13 mouse cellular contexts compared by ENCODE assay signal in genomic region chr2:168055910-168056665, GRCm38 (mm10). TPM values are rescaled to one million over a fixed set of nuclear protein-coding genes. Genes with fewer than 3 reads are reported as not detected.
DNase-seq lines count a peak whose midpoint lies in the region; ATAC-seq and TF ChIP-seq lines count a peak whose summit lies in the region.
"Had no signal": no experiment of that assay in that cellular context is flagged by ENCODE, and none has a peak within 500 bp of the region (broad histone marks: within the 10 kb centered on the region; RNA-seq: fewer than 3 reads in every experiment).

No protein-coding gene starts in this region.

- no peaks in the 10 kb centered on the region; the same call in 1 of the 2 replicates for H3K9me3 ChIP-seq in forebrain, embryonic 10.5 days
- H3K9me3 ChIP-seq in forebrain, embryonic 16.5 days (ENCODE audit: control insufficient read depth, low read length) = no peaks in the 10 kb centered on the region
- peaks cover 2% of the 10 kb centered on the region; the same call in 1 of the 2 replicates for H3K9me3 ChIP-seq in kidney, embryonic 16.5 days (ENCODE audit: low read length)
- H3K9me3 ChIP-seq in intestine, embryonic 15.5 days = no peaks in the 10 kb centered on the region

- no peak for ATAC-seq in forebrain, embryonic 16.5 days
- no peak for ATAC-seq in kidney, embryonic 16.5 days (ENCODE audit: low FRiP score, low TSS enrichment)
- peak; percentile 52 for ATAC-seq in Patski
- ATAC-seq in intestine, embryonic 15.5 days = no peak

- 38% methylated on average over 14 of the region's 14 CpGs for WGBS in forebrain, embryonic 10.5 days
- 49% methylated on average over 14 of the region's 14 CpGs for WGBS in forebrain, embryonic 16.5 days
- 35% methylated on average over 14 of the region's 14 CpGs for WGBS in kidney, embryonic 16.5 days
- 29% methylated on average over 14 of the region's 14 CpGs for WGBS in intestine, embryonic 15.5 days

- no peak for TF ChIP-seq CTCF in Patski (IDR thresholded peaks at IDR 0.05)

- no peak for DNase-seq in forebrain, embryonic 10.5 days (ENCODE audit: extremely low spot score, low spot score)
- DNase-seq in kidney, adult 8-10 months = no peak
- DNase-seq in Patski (ENCODE audit: low read depth, low spot score) = no peak
- no peak for DNase-seq in left cerebral cortex, adult 18-20 months (ENCODE audit: low spot score in 2 of 2)
- no peak for DNase-seq in cerebellum, postnatal 4 days (ENCODE audit: low spot score in 2 of 2)
- DNase-seq: cerebellum, postnatal 10 days; layer of hippocampus, adult 9-11 months; midbrain, embryonic 14.5 days had no signal

- H3K9ac ChIP-seq in forebrain, embryonic 16.5 days (replicated peaks; ENCODE audit: low read depth, low read length) = no peak overlapping the region
- no peak overlapping the region for H3K9ac ChIP-seq in kidney, embryonic 16.5 days (replicated peaks; ENCODE audit: low read length)
- no peak overlapping the region for H3K9ac ChIP-seq in intestine, embryonic 15.5 days
- H3K9ac ChIP-seq: hindbrain, embryonic 14.5 days; liver, embryonic 14.5 days had no signal

- CTCF ChIA-PET in Patski (lab: Charles Lee) = interaction anchor here (1.5 kb wide), 1 partner anchor 19 kb away, joined by 6 read pairs; no protein-coding TSS in a partner anchor

- peak overlapping the region; percentile 54; the same call in 1 of the 2 replicates for H3K27ac ChIP-seq in forebrain, embryonic 10.5 days
- no peak overlapping the region for H3K27ac ChIP-seq in forebrain, embryonic 16.5 days (ENCODE audit: low read length)
- peak overlapping the region; percentile 80 for H3K27ac ChIP-seq in kidney, embryonic 16.5 days (ENCODE audit: low read length)
- peak overlapping the region; percentile 58; the same call in 1 of the 2 replicates for H3K27ac ChIP-seq in intestine, embryonic 15.5 days
- H3K27ac ChIP-seq: hindbrain, embryonic 14.5 days; liver, embryonic 14.5 days had no signal

- in situ Hi-C loops in Patski (cut with MboI; ENCODE audit: low pct_unique_long_range_greater_than_20kb) = no loop called here

- peaks cover 38% of the 10 kb centered on the region for H3K27me3 ChIP-seq in forebrain, embryonic 10.5 days (ENCODE audit: poor library complexity, severe bottlenecking)
- peaks cover 8% of the 10 kb centered on the region for H3K27me3 ChIP-seq in forebrain, embryonic 16.5 days (replicated peaks; ENCODE audit: control insufficient read depth, insufficient read depth, low read length)
- H3K27me3 ChIP-seq in kidney, embryonic 16.5 days (ENCODE audit: insufficient read depth, low read length) = 0 out of 2 replicates have a peak, but pooled peaks cover 3% of the 10 kb centered on the region
- no peaks in the 10 kb centered on the region for H3K27me3 ChIP-seq in Patski
- no peaks in the 10 kb centered on the region for H3K27me3 ChIP-seq in intestine, embryonic 15.5 days (replicated peaks)

- POLR2A ChIA-PET in Patski (lab: Charles Lee) = interaction anchor here (0.6 kb wide), 2 partner anchors 12 to 16 kb away, joined by 3 read pairs; no protein-coding TSS in a partner anchor

- no peak overlapping the region for H3K4me2 ChIP-seq in forebrain, embryonic 16.5 days (ENCODE audit: low read length)
- no peak overlapping the region for H3K4me2 ChIP-seq in kidney, embryonic 16.5 days (replicated peaks; ENCODE audit: low read depth, low read length)
- H3K4me2 ChIP-seq in intestine, embryonic 15.5 days (replicated peaks) = no peak overlapping the region
- H3K4me2 ChIP-seq: hindbrain, embryonic 14.5 days had no signal

- no peaks in the 10 kb centered on the region for H3K36me3 ChIP-seq in forebrain, embryonic 10.5 days (replicated peaks)
- no peaks in the 10 kb centered on the region for H3K36me3 ChIP-seq in forebrain, embryonic 16.5 days (ENCODE audit: control insufficient read depth, insufficient read depth)
- H3K36me3 ChIP-seq in kidney, embryonic 16.5 days (ENCODE audit: insufficient read depth, low read length) = no peaks in the 10 kb centered on the region
- H3K36me3 ChIP-seq in intestine, embryonic 15.5 days = no peaks in the 10 kb centered on the region

- H3K4me3 ChIP-seq in forebrain, embryonic 10.5 days = no peak overlapping the region
- H3K4me3 ChIP-seq in forebrain, embryonic 16.5 days (replicated peaks; ENCODE audit: low read length) = no peak overlapping the region
- no peak overlapping the region for H3K4me3 ChIP-seq in kidney, embryonic 16.5 days (ENCODE audit: low read length)
- no peak overlapping the region for H3K4me3 ChIP-seq in intestine, embryonic 15.5 days (replicated peaks)

- peaks cover 27% of the 10 kb centered on the region for H3K4me1 ChIP-seq in forebrain, embryonic 10.5 days
- H3K4me1 ChIP-seq in forebrain, embryonic 16.5 days (replicated peaks; ENCODE audit: control insufficient read depth, insufficient read depth, low read length) = no peaks in the 10 kb centered on the region
- peaks cover 27% of the 10 kb centered on the region for H3K4me1 ChIP-seq in kidney, embryonic 16.5 days (ENCODE audit: insufficient read depth, low read length)
- peaks cover 16% of the 10 kb centered on the region for H3K4me1 ChIP-seq in intestine, embryonic 15.5 days (replicated peaks)

RNA-seq across cellular contexts. Expression of gene Pard6b, which starts 24.7 kb away (rescaled TPM):
- polyA plus RNA-seq in forebrain, embryonic 10.5 days (2016; fragmentation: Nextera tagmentation; extraction: Ambion mirVana) = 9.3 and 10.4 TPM in 2 replicates
- polyA plus RNA-seq in forebrain, embryonic 16.5 days (2015; fragmentation: Nextera tagmentation; extraction: Ambion mirVana) = 6.1 and 6.2 TPM in 2 replicates
- polyA plus RNA-seq in kidney, embryonic 16.5 days (2015; fragmentation: Nextera tagmentation; extraction: Ambion mirVana) = 20.0 and 23.9 TPM in 2 replicates
- polyA plus RNA-seq in Patski (2021) = 40.3 TPM
- 16.9 and 17.4 TPM in 2 replicates for polyA plus RNA-seq in intestine, embryonic 15.5 days (2015; fragmentation: Nextera tagmentation; extraction: Ambion mirVana)
- total RNA-seq in left cerebral cortex, adult 18-20 months (2021) = 1 to 10 TPM; 5.5 to 5.7 TPM

RNA-seq across cellular contexts. Expression of gene Ripor3, which starts 45.7 kb away (rescaled TPM):
- 0.59 and 0.93 TPM in 2 replicates for polyA plus RNA-seq in forebrain, embryonic 10.5 days (2016; fragmentation: Nextera tagmentation; extraction: Ambion mirVana)
- 0.26 and 0.37 TPM in 2 replicates for polyA plus RNA-seq in forebrain, embryonic 16.5 days (2015; fragmentation: Nextera tagmentation; extraction: Ambion mirVana)
- polyA plus RNA-seq in kidney, embryonic 16.5 days (2015; fragmentation: Nextera tagmentation; extraction: Ambion mirVana) = 1.9 and 2.6 TPM in 2 replicates
- 0.39 TPM for polyA plus RNA-seq in Patski (2021)
- polyA plus RNA-seq in intestine, embryonic 15.5 days (2015; fragmentation: Nextera tagmentation; extraction: Ambion mirVana) = 3.7 and 4.2 TPM in 2 replicates
- total RNA-seq in left cerebral cortex, adult 18-20 months (2021) = under 1 TPM; 0.33 to 0.59 TPM
